Comparison of ENCODE assay signal across 10 mouse cellular contexts in genomic region chr19:5571831-5572230, GRCm38 (mm10). TPM values are rescaled to one million over a fixed set of nuclear protein-coding genes. Genes with fewer than 3 reads are reported as not detected.
DNase-seq lines count a peak whose midpoint lies in the region; ATAC-seq lines count a peak whose summit lies in the region.
"Had no signal": no experiment of that assay in that cellular context is flagged by ENCODE, and none has a peak within 500 bp of the region (broad histone marks: within the 10 kb centered on the region; RNA-seq: fewer than 3 reads in every experiment).

No protein-coding gene starts in this region.

- H3K4me1 ChIP-seq in heart, embryonic 10.5 days = peaks cover 23% of the 10 kb centered on the region
- H3K4me1 ChIP-seq in liver, embryonic 11.5 days (replicated peaks; ENCODE audit: control insufficient read depth, insufficient read depth, low read length) = peaks cover 15% of the 10 kb centered on the region

- peaks cover 29% of the 10 kb centered on the region for H3K27me3 ChIP-seq in heart, embryonic 10.5 days (ENCODE audit: insufficient read depth, poor library complexity, severe bottlenecking)
- no peaks in the 10 kb centered on the region for H3K27me3 ChIP-seq in liver, embryonic 11.5 days (replicated peaks; ENCODE audit: control insufficient read depth, insufficient read depth, low read length)

- WGBS in heart, embryonic 10.5 days = 69% methylated on average over 5 of the region's 5 CpGs
- 54% methylated on average over 5 of the region's 5 CpGs for WGBS in liver, embryonic 11.5 days

- ATAC-seq in liver, embryonic 11.5 days (replicated peaks; ENCODE audit: low FRiP score) = no peak

- H3K36me3 ChIP-seq in heart, embryonic 10.5 days = peaks cover 17% of the 10 kb centered on the region
- no peaks in the 10 kb centered on the region for H3K36me3 ChIP-seq in liver, embryonic 11.5 days (ENCODE audit: control insufficient read depth, insufficient read depth, low read length)

- no peak overlapping the region for H3K27ac ChIP-seq in heart, embryonic 10.5 days
- peak overlapping the region; percentile 32; the same call in 1 of the 2 replicates for H3K27ac ChIP-seq in liver, embryonic 11.5 days (ENCODE audit: low read depth, low read length)
- H3K27ac ChIP-seq: lung, embryonic 15.5 days had no signal

- DNase-seq in heart, postnatal 36 days = peak; percentile 16 to 19
- no peak for DNase-seq in heart, embryonic 10.5 days (ENCODE audit: low spot score)
- peak; percentile 68 for DNase-seq in T-cell, adult 2 months (ENCODE audit: low spot score)
- DNase-seq in liver, embryonic 11.5 days (ENCODE audit: low spot score) = no peak
- peak; percentile 68 for DNase-seq in spleen, postnatal 36 days (ENCODE audit: low spot score in 2 of 2)
- DNase-seq in left cerebral cortex, adult 18-20 months (ENCODE audit: low spot score in 2 of 2) = no peak
- no peak for DNase-seq in right cerebral cortex, postnatal 14 days
- no peak for DNase-seq in left cerebral cortex, postnatal 25 days (ENCODE audit: low spot score in 2 of 2)

- intact Hi-C loops in heart, postnatal 36 days (cut with DNase I) = no loop called here
- intact Hi-C loops in left cerebral cortex, postnatal 25 days (cut with DNase I) = no loop called here

- H3K4me3 ChIP-seq in heart, embryonic 10.5 days = no peak overlapping the region
- H3K4me3 ChIP-seq in liver, embryonic 11.5 days (ENCODE audit: low read depth, low read length) = no peak overlapping the region
- H3K4me3 ChIP-seq: heart, adult 2 months; lung, embryonic 15.5 days had no signal

- no peak overlapping the region for H3K4me2 ChIP-seq in liver, embryonic 11.5 days
- H3K4me2 ChIP-seq: lung, embryonic 15.5 days had no signal

- H3K9ac ChIP-seq in liver, embryonic 11.5 days (ENCODE audit: low read depth, low read length) = no peak overlapping the region; the same call in 1 of the 2 replicates
- H3K9ac ChIP-seq: lung, embryonic 15.5 days had no signal

- no peaks in the 10 kb centered on the region for H3K9me3 ChIP-seq in heart, embryonic 10.5 days
- no peaks in the 10 kb centered on the region for H3K9me3 ChIP-seq in liver, embryonic 11.5 days (ENCODE audit: control insufficient read depth, low read length)
- H3K9me3 ChIP-seq: lung, embryonic 15.5 days had no signal

RNA-seq across cellular contexts. Expression of gene Ap5b1, which starts 4.0 kb away (rescaled TPM):
- total RNA-seq in heart, postnatal 36 days (2021) = 1 to 10 TPM; 3.1 to 3.4 TPM
- polyA plus RNA-seq in heart, embryonic 10.5 days (2016; fragmentation: Nextera tagmentation; extraction: Ambion mirVana) = 2.2 and 2.7 TPM in 2 replicates
- 3.6 and 3.8 TPM in 2 replicates for polyA plus RNA-seq in liver, embryonic 11.5 days (2014; fragmentation: Nextera tagmentation; extraction: Ambion mirVana)
- 1 to 10 TPM; 5.7 to 6.1 TPM for total RNA-seq in left cerebral cortex, adult 18-20 months (2021)
- total RNA-seq in left cerebral cortex, postnatal 25 days (2021) = 1 to 10 TPM; 5.2 to 6.4 TPM

RNA-seq across cellular contexts. Expression of gene Ovol1, which starts 11.4 kb away (rescaled TPM):
- not detected for total RNA-seq in heart, postnatal 36 days (2021)
- polyA plus RNA-seq in heart, embryonic 10.5 days (2016; fragmentation: Nextera tagmentation; extraction: Ambion mirVana) = 0.35 TPM in 1 of 2 replicates, not detected in the other
- polyA plus RNA-seq in liver, embryonic 11.5 days (2014; fragmentation: Nextera tagmentation; extraction: Ambion mirVana) = 0.22 TPM in 1 of 2 replicates, not detected in the other
- total RNA-seq in left cerebral cortex, adult 18-20 months (2021) = not detected
- not detected for total RNA-seq in left cerebral cortex, postnatal 25 days (2021)
- total RNA-seq: heart, adult 2 months had no signal

RNA-seq across cellular contexts. Expression of gene Rnaseh2c, which starts 29.8 kb away (rescaled TPM):
- total RNA-seq in heart, postnatal 36 days (2021) = 10 to 100 TPM; 42.7 to 53.2 TPM
- 113 and 142 TPM in 2 replicates for polyA plus RNA-seq in heart, embryonic 10.5 days (2016; fragmentation: Nextera tagmentation; extraction: Ambion mirVana)
- polyA plus RNA-seq in liver, embryonic 11.5 days (2014; fragmentation: Nextera tagmentation; extraction: Ambion mirVana) = 175 and 189 TPM in 2 replicates
- 10 to 100 TPM; 83.1 to 83.4 TPM for total RNA-seq in left cerebral cortex, adult 18-20 months (2021)
- total RNA-seq in left cerebral cortex, postnatal 25 days (2021) = 10 to 100 TPM; 68.0 to 82.1 TPM

RNA-seq across cellular contexts. Expression of gene Kat5, which starts 38.2 kb away (rescaled TPM):
- 10 to 100 TPM; 30.3 to 37.0 TPM for total RNA-seq in heart, postnatal 36 days (2021)
- 33.2 and 35.4 TPM in 2 replicates for polyA plus RNA-seq in heart, embryonic 10.5 days (2016; fragmentation: Nextera tagmentation; extraction: Ambion mirVana)
- 24.0 and 28.0 TPM in 2 replicates for polyA plus RNA-seq in liver, embryonic 11.5 days (2014; fragmentation: Nextera tagmentation; extraction: Ambion mirVana)
- total RNA-seq in left cerebral cortex, adult 18-20 months (2021) = 10 to 100 TPM; 92.6 to 96.3 TPM
- total RNA-seq in left cerebral cortex, postnatal 25 days (2021) = 10 to 100 TPM; 83.9 to 93.4 TPM

Comparison
In these comparisons a context has a peak if more than half of its experiments do, and no peak if none do; other contexts are left out.
1. DNase-seq: peak in heart, postnatal 36 days (2 of 2), T-cell, adult 2 months (single experiment) and spleen, postnatal 36 days (2 of 2); none in heart, embryonic 10.5 days (single experiment), liver, embryonic 11.5 days (single experiment), left cerebral cortex, adult 18-20 months (0 of 2), right cerebral cortex, postnatal 14 days (single experiment) and left cerebral cortex, postnatal 25 days (0 of 2).